12 mouse cellular contexts compared by ENCODE assay signal in genomic region chr4:131303936-131304335, GRCm38 (mm10).
DNase-seq lines count a peak whose midpoint lies in the region; ATAC-seq lines count a peak whose summit lies in the region.
"Had no signal": no experiment of that assay in that cellular context is flagged by ENCODE, and none has a peak within 500 bp of the region (broad histone marks: within the 10 kb centered on the region; RNA-seq: fewer than 3 reads in every experiment).

No protein-coding gene starts in this region.

- H3K27ac ChIP-seq in embryonic facial prominence, embryonic 14.5 days (replicated peaks; ENCODE audit: low read depth, low read length) = no peak overlapping the region
- no peak overlapping the region for H3K27ac ChIP-seq in embryonic facial prominence, embryonic 10.5 days (replicated peaks)
- H3K27ac ChIP-seq in hindbrain, embryonic 16.5 days (ENCODE audit: low read depth, low read length) = no peak overlapping the region; the same call in 1 of the 2 replicates
- H3K27ac ChIP-seq in hindbrain, embryonic 12.5 days = no peak overlapping the region

- H3K4me3 ChIP-seq in embryonic facial prominence, embryonic 14.5 days (ENCODE audit: low read depth, low read length) = no peak overlapping the region
- H3K4me3 ChIP-seq in embryonic facial prominence, embryonic 10.5 days = no peak overlapping the region
- no peak overlapping the region for H3K4me3 ChIP-seq in hindbrain, embryonic 16.5 days (ENCODE audit: low read length)
- H3K4me3 ChIP-seq in hindbrain, embryonic 12.5 days = no peak overlapping the region
- H3K4me3 ChIP-seq: myocyte had no signal

- intact Hi-C loops in left cerebral cortex, postnatal 4 days (cut with DNase I) = loop anchor here (2.0 kb wide), 1 partner anchor 39 kb away; no protein-coding TSS in a partner anchor

- H3K4me1 ChIP-seq in embryonic facial prominence, embryonic 14.5 days (ENCODE audit: control insufficient read depth, insufficient read depth, low read length) = no peaks in the 10 kb centered on the region; the same call in 1 of the 2 replicates
- H3K4me1 ChIP-seq in embryonic facial prominence, embryonic 10.5 days = peaks cover 18% of the 10 kb centered on the region
- peaks cover 13% of the 10 kb centered on the region for H3K4me1 ChIP-seq in hindbrain, embryonic 16.5 days (ENCODE audit: control insufficient read depth, insufficient read depth, low read depth, low read length)
- peaks cover 15% of the 10 kb centered on the region for H3K4me1 ChIP-seq in hindbrain, embryonic 12.5 days

- H3K36me3 ChIP-seq in embryonic facial prominence, embryonic 14.5 days (ENCODE audit: control insufficient read depth, insufficient read depth, low read length) = no peaks in the 10 kb centered on the region
- no peaks in the 10 kb centered on the region for H3K36me3 ChIP-seq in embryonic facial prominence, embryonic 10.5 days (replicated peaks)
- no peaks in the 10 kb centered on the region for H3K36me3 ChIP-seq in hindbrain, embryonic 16.5 days (ENCODE audit: control insufficient read depth, insufficient read depth, low read length)
- no peaks in the 10 kb centered on the region for H3K36me3 ChIP-seq in hindbrain, embryonic 12.5 days

- WGBS in embryonic facial prominence, embryonic 14.5 days = 71% methylated on average over 3 of the region's 3 CpGs
- 81% methylated on average over 3 of the region's 3 CpGs for WGBS in embryonic facial prominence, embryonic 10.5 days
- WGBS in hindbrain, embryonic 16.5 days = 67% methylated on average over 3 of the region's 3 CpGs
- WGBS in hindbrain, embryonic 12.5 days = 80% methylated on average over 3 of the region's 3 CpGs

- H3K9me3 ChIP-seq in embryonic facial prominence, embryonic 14.5 days (ENCODE audit: control insufficient read depth, low read length) = no peaks in the 10 kb centered on the region
- H3K9me3 ChIP-seq in embryonic facial prominence, embryonic 10.5 days = no peaks in the 10 kb centered on the region
- no peaks in the 10 kb centered on the region for H3K9me3 ChIP-seq in hindbrain, embryonic 16.5 days (ENCODE audit: control insufficient read depth, low read length)
- no peaks in the 10 kb centered on the region for H3K9me3 ChIP-seq in hindbrain, embryonic 12.5 days (replicated peaks)

- no peak overlapping the region for H3K9ac ChIP-seq in embryonic facial prominence, embryonic 14.5 days (ENCODE audit: low read depth, low read length)
- 0 out of 2 replicates have a peak overlapping the region, but pooled peaks have one; percentile 2 for H3K9ac ChIP-seq in hindbrain, embryonic 16.5 days (ENCODE audit: low read depth, low read length)
- H3K9ac ChIP-seq in hindbrain, embryonic 12.5 days = no peak overlapping the region

- DNase-seq in embryonic facial prominence, embryonic 14.5 days (ENCODE audit: low spot score) = peak; percentile 35
- DNase-seq in embryonic facial prominence, embryonic 10.5 days (ENCODE audit: low spot score) = no peak
- DNase-seq in left cerebral cortex, postnatal 4 days = peak; percentile 86
- DNase-seq in left cerebral cortex, adult 11 months (ENCODE audit: low spot score) = no peak
- peak; percentile 82 for DNase-seq in retina, postnatal 1 day
- no peak for DNase-seq in spleen, adult 12 weeks (ENCODE audit: low spot score)
- DNase-seq: lung, adult 18-20 months had no signal

- no peaks in the 10 kb centered on the region for H3K27me3 ChIP-seq in embryonic facial prominence, embryonic 14.5 days (replicated peaks; ENCODE audit: control insufficient read depth, insufficient read depth, low read length)
- no peaks in the 10 kb centered on the region for H3K27me3 ChIP-seq in embryonic facial prominence, embryonic 10.5 days (replicated peaks; ENCODE audit: low read depth, poor library complexity, severe bottlenecking)
- H3K27me3 ChIP-seq in hindbrain, embryonic 16.5 days (replicated peaks; ENCODE audit: control insufficient read depth, insufficient read depth, low read length) = no peaks in the 10 kb centered on the region
- H3K27me3 ChIP-seq in hindbrain, embryonic 12.5 days = no peaks in the 10 kb centered on the region

- no peak for ATAC-seq in embryonic facial prominence, embryonic 14.5 days (ENCODE audit: low read depth)
- ATAC-seq in hindbrain, embryonic 16.5 days = no peak
- no peak for ATAC-seq in hindbrain, embryonic 12.5 days (ENCODE audit: low FRiP score)
- ATAC-seq: activated CD4-positive, CD25-positive, alpha-beta regulatory T cell, adult 4 months; CD4-positive, CD25-positive, alpha-beta regulatory T cell, adult 4 months had no signal

- H3K4me2 ChIP-seq in embryonic facial prominence, embryonic 14.5 days (ENCODE audit: low read depth, low read length) = no peak overlapping the region
- H3K4me2 ChIP-seq in hindbrain, embryonic 16.5 days (ENCODE audit: low read length) = no peak overlapping the region
- no peak overlapping the region for H3K4me2 ChIP-seq in hindbrain, embryonic 12.5 days (replicated peaks)

Comparison
In these comparisons a context has a peak if more than half of its experiments do, and no peak if none do; other contexts are left out.
1. DNase-seq: peak in embryonic facial prominence, embryonic 14.5 days (single experiment), left cerebral cortex, postnatal 4 days (single experiment) and retina, postnatal 1 day (single experiment); none in embryonic facial prominence, embryonic 10.5 days (single experiment), left cerebral cortex, adult 11 months (single experiment) and spleen, adult 12 weeks (single experiment).